Mouse (Mus musculus): Measurements from ENCODE around the gene Dusp16. TPM values are rescaled to one million over a fixed set of nuclear protein-coding genes. Genes with fewer than 3 reads are reported as not detected.

Dusp16 gene
- total RNA-seq, 2 experiments from 2014 or later: 9.5 to 9.8 TPM

Other genes with a start within 250 kb of the Dusp16 start
- 10 to 100 TPM; 45.9 to 47.3 TPM for gene Lrp6, start 225.7 kb downstream of the Dusp16 start, total RNA-seq (2021)
- 10 to 100 TPM; 12.8 to 14.9 TPM for gene Mansc1, start 160.1 kb downstream of the Dusp16 start, total RNA-seq (2021)
- 10 to 100 TPM; 37.3 to 38.4 TPM for gene Borcs5, start 153.1 kb downstream of the Dusp16 start, total RNA-seq (2021)
- gene Crebl2, start 37.5 kb upstream of the Dusp16 start, total RNA-seq (2021): 10 to 100 TPM; 51.8 TPM
- 10 to 100 TPM; 28.8 to 32.1 TPM for gene Gpr19, start 106.0 kb upstream of the Dusp16 start, total RNA-seq (2021)
- 10 to 100 TPM; 38.2 to 40.5 TPM for gene Cdkn1b, start 127.8 kb upstream of the Dusp16 start, total RNA-seq (2021)
- 1 to 10 TPM; 4.6 to 4.8 TPM for gene Apold1, start 189.1 kb upstream of the Dusp16 start, total RNA-seq (2021)
- gene Ddx47, start 219.0 kb upstream of the Dusp16 start, total RNA-seq (2021): 10 to 100 TPM; 58.3 to 59.1 TPM